ENCODE assay signal across 13 mouse cellular contexts in genomic region chr2:160526377-160527125, GRCm38 (mm10).
DNase-seq lines count a peak whose midpoint lies in the region; ATAC-seq lines count a peak whose summit lies in the region.
"Had no signal": no experiment of that assay in that cellular context is flagged by ENCODE, and none has a peak within 500 bp of the region (broad histone marks: within the 10 kb centered on the region; RNA-seq: fewer than 3 reads in every experiment).

No protein-coding gene starts in this region.

- peak; percentile 81 for DNase-seq in embryo, embryonic 10.5 days (ENCODE audit: low spot score)
- peak; percentile 72 for DNase-seq in mesoderm, embryonic 11.5 days (ENCODE audit: low read depth, low spot score)
- DNase-seq in testis, postnatal 10 days (ENCODE audit: low spot score): no peak
- DNase-seq in layer of hippocampus, adult 8-10 months (ENCODE audit: low spot score in 2 of 2): no peak
- no peak for DNase-seq in adrenal gland, postnatal 14 days
- DNase-seq: cerebellum, adult 18-20 months; right cerebral cortex, postnatal 25 days; thymus, adult 2 months had no signal

- WGBS in kidney, embryonic 15.5 days: 34% methylated on average over 8 of the region's 8 CpGs
- 19% methylated on average over 8 of the region's 8 CpGs for WGBS in kidney, embryonic 14.5 days
- WGBS in intestine, embryonic 16.5 days: 27% methylated on average over 8 of the region's 8 CpGs

- H3K9me3 ChIP-seq in kidney, embryonic 15.5 days (replicated peaks): no peaks in the 10 kb centered on the region
- H3K9me3 ChIP-seq in kidney, embryonic 14.5 days (ENCODE audit: control insufficient read depth, low read length): no peaks in the 10 kb centered on the region
- H3K9me3 ChIP-seq in intestine, embryonic 16.5 days (ENCODE audit: control insufficient read depth, low read length): no peaks in the 10 kb centered on the region

- no peaks in the 10 kb centered on the region for H3K36me3 ChIP-seq in kidney, embryonic 15.5 days
- no peaks in the 10 kb centered on the region for H3K36me3 ChIP-seq in kidney, embryonic 14.5 days (ENCODE audit: control insufficient read depth, insufficient read depth, low read length)
- no peaks in the 10 kb centered on the region for H3K36me3 ChIP-seq in intestine, embryonic 16.5 days (ENCODE audit: control insufficient read depth, insufficient read depth, low read length)

- no peaks in the 10 kb centered on the region for H3K27me3 ChIP-seq in kidney, embryonic 15.5 days
- no peaks in the 10 kb centered on the region for H3K27me3 ChIP-seq in kidney, embryonic 14.5 days (ENCODE audit: control insufficient read depth, insufficient read depth, low read length)
- no peaks in the 10 kb centered on the region for H3K27me3 ChIP-seq in intestine, embryonic 16.5 days (replicated peaks; ENCODE audit: control insufficient read depth, insufficient read depth, low read length)

- no peak for ATAC-seq in kidney, embryonic 15.5 days (replicated peaks; ENCODE audit: low FRiP score)
- no peak for ATAC-seq in kidney, embryonic 14.5 days (ENCODE audit: low FRiP score, low TSS enrichment)
- 0 out of 2 replicates have a peak, but pooled peaks have one; percentile 44 for ATAC-seq in intestine, embryonic 16.5 days
- ATAC-seq: CD4-positive, CD25-positive, alpha-beta regulatory T cell, adult 4 months had no signal

- H3K4me2 ChIP-seq in kidney, embryonic 15.5 days: 0 out of 2 replicates have a peak overlapping the region, but pooled peaks have one; percentile 29
- no peak overlapping the region for H3K4me2 ChIP-seq in kidney, embryonic 14.5 days (replicated peaks; ENCODE audit: low read depth, low read length)
- H3K4me2 ChIP-seq in intestine, embryonic 16.5 days (ENCODE audit: low read depth, low read length): 0 out of 2 replicates have a peak overlapping the region, but pooled peaks have one; percentile 14

- H3K9ac ChIP-seq in kidney, embryonic 15.5 days: no peak overlapping the region
- H3K9ac ChIP-seq in kidney, embryonic 14.5 days (ENCODE audit: low read depth, low read length): no peak overlapping the region
- no peak overlapping the region for H3K9ac ChIP-seq in intestine, embryonic 16.5 days (ENCODE audit: low read depth, low read length)

- no peak overlapping the region for H3K27ac ChIP-seq in kidney, embryonic 15.5 days
- H3K27ac ChIP-seq in kidney, embryonic 14.5 days (ENCODE audit: low read depth, low read length): no peak overlapping the region
- H3K27ac ChIP-seq in intestine, embryonic 16.5 days (ENCODE audit: low read length): no peak overlapping the region
- H3K27ac ChIP-seq: heart, adult 2 months had no signal

- peaks cover 32% of the 10 kb centered on the region for H3K4me1 ChIP-seq in kidney, embryonic 15.5 days
- H3K4me1 ChIP-seq in kidney, embryonic 14.5 days (ENCODE audit: control insufficient read depth, insufficient read depth, low read length): peaks cover 23% of the 10 kb centered on the region; the same call in 1 of the 2 replicates
- H3K4me1 ChIP-seq in intestine, embryonic 16.5 days (ENCODE audit: control insufficient read depth, insufficient read depth, low read length): peaks cover 15% of the 10 kb centered on the region

- no peak overlapping the region for H3K4me3 ChIP-seq in kidney, embryonic 15.5 days (replicated peaks)
- H3K4me3 ChIP-seq in kidney, embryonic 14.5 days (ENCODE audit: low read length): no peak overlapping the region
- no peak overlapping the region for H3K4me3 ChIP-seq in intestine, embryonic 16.5 days (ENCODE audit: low read length)
- H3K4me3 ChIP-seq: heart, adult 2 months had no signal

Comparison
In these comparisons a context has a peak if more than half of its experiments do, and no peak if none do; other contexts are left out.
1. DNase-seq: peak in embryo, embryonic 10.5 days (single experiment) and mesoderm, embryonic 11.5 days (single experiment); none in testis, postnatal 10 days (single experiment), layer of hippocampus, adult 8-10 months (0 of 2) and adrenal gland, postnatal 14 days (single experiment).